Mouse (Mus musculus) heart, embryonic 15.5 days (tissue): ENCODE measurements around the gene Amacr. TPM values are rescaled to one million over a fixed set of nuclear protein-coding genes. Genes with fewer than 3 reads are reported as not detected.

Experiments
- ATAC-seq: fragments of 200-750 bp; cut with Nextera tagmentation; replicated peaks from 2 replicates; pipeline ENCODE4 v1.8.0; 2017; ENCODE audit warnings: low read depth, moderate TSS enrichment; ENCODE audit not compliant: insufficient number of reproducible peaks, insufficient read depth, low FRiP score
- H3K27ac ChIP-seq: fragments of 300-500 bp; sonication (generic); 2 replicates; pipeline ENCODE4 v1.5.1; 2015; ENCODE audit warnings: mild to moderate bottlenecking, inconsistent platforms
- H3K27me3 ChIP-seq: fragments of 300-500 bp; sonication (generic); 2 replicates; pipeline ENCODE4 v1.6.1; 2015; ENCODE audit warnings: inconsistent platforms
- H3K36me3 ChIP-seq: fragments of 300-500 bp; sonication (generic); 2 replicates; pipeline ENCODE4 v1.6.1; 2015; ENCODE audit warnings: mild to moderate bottlenecking, inconsistent platforms
- H3K4me1 ChIP-seq: fragments of 300-500 bp; sonication (generic); replicated peaks from 2 replicates; pipeline ENCODE4 v1.6.1; 2015; ENCODE audit warnings: inconsistent platforms
- H3K4me2 ChIP-seq: fragments of 300-500 bp; sonication (generic); 2 replicates; pipeline ENCODE4 v1.6.1; 2015; ENCODE audit warnings: inconsistent platforms, mild to moderate bottlenecking, moderate library complexity
- H3K4me3 ChIP-seq: fragments of 300-500 bp; sonication (generic); 2 replicates; pipeline ENCODE4 v1.5.1; 2015; ENCODE audit warnings: mild to moderate bottlenecking, inconsistent platforms
- H3K9ac ChIP-seq: fragments of 300-500 bp; sonication (generic); 2 replicates; pipeline ENCODE4 v1.6.1; 2015; ENCODE audit warnings: mild to moderate bottlenecking, inconsistent platforms
- H3K9me3 ChIP-seq: fragments of 300-500 bp; sonication (generic); replicated peaks from 2 replicates; pipeline ENCODE4 v1.6.1; 2016; ENCODE audit warnings: inconsistent platforms
- WGBS: fragments of 180-500 bp; shearing (Covaris S2); methylation state at CpG from one replicate; pipeline ENCODE4 v1.1.7; 2015; ENCODE audit warnings: mixed read lengths; 5-methylcytosine and 5-hydroxymethylcytosine counted together
- polyA plus RNA-seq: library from polyadenylated mRNA; unstranded; fragments of >200 nt; fragmentation: Nextera tagmentation; extraction: Ambion mirVana; gene quantifications from 2 replicates; pipeline ENCODE4 v1.2.1, GENCODE M21; 2015

The Amacr gene
- polyA plus RNA-seq: 13.0 and 13.7 TPM in 2 replicates

GRCm38 (mm10) chr15:10981377-10982063, at the start of gene Amacr:
TSS of gene Amacr (plus strand) at chr15:10981756.
- no peaks in the 10 kb centered on the region for H3K9me3 ChIP-seq
- peak; percentile 100 for ATAC-seq

GRCm38 (mm10) chr15:10933930-10934329, 47.6 kb upstream of the Amacr start:
- no peaks in the 10 kb centered on the region for H3K9me3 ChIP-seq
- no peaks in the 10 kb centered on the region for H3K27me3 ChIP-seq
- H3K4me1 ChIP-seq: no peaks in the 10 kb centered on the region
- 50% methylated on average over 1 of the region's 1 CpGs for WGBS
- H3K9ac ChIP-seq: no peak overlapping the region
- ATAC-seq: no peak
- no peak overlapping the region for H3K4me2 ChIP-seq
- H3K4me3 ChIP-seq: no peak overlapping the region
- H3K36me3 ChIP-seq: no peaks in the 10 kb centered on the region
- H3K27ac ChIP-seq: no peak overlapping the region

More at GRCm38 (mm10) chr15:10981377-10982063, at the start of gene Amacr:
- peak within 1 kb of the TSS; percentile 80 for H3K9ac ChIP-seq
- no peaks in the 10 kb centered on the region for H3K36me3 ChIP-seq
- H3K4me2 ChIP-seq: peak within 1 kb of the TSS; percentile 61
- WGBS: under 1% methylated on average over 52 of the region's 52 CpGs
- H3K4me1 ChIP-seq: peaks cover 5% of the 10 kb centered on the region; the same call in 1 of the 2 replicates
- peak within 1 kb of the TSS; percentile 71 for H3K4me3 ChIP-seq
- H3K27me3 ChIP-seq: no peaks in the 10 kb centered on the region
- peak within 1 kb of the TSS; percentile 96 for H3K27ac ChIP-seq

GRCm38 (mm10) chr15:10940148-10941108, 41.1 kb upstream of the Amacr start:
- Histone ChIP-seq H3K36me3 (no peaks in the 10 kb centered on the region), H3K27ac (no peak overlapping the region), H3K4me2 (no peak overlapping the region), H3K27me3 (no peaks in the 10 kb centered on the region), H3K4me3 (no peak overlapping the region), H3K4me1 (no peaks in the 10 kb centered on the region), H3K9ac (no peak overlapping the region), H3K9me3 (no peaks in the 10 kb centered on the region)
- 67% methylated on average over 15 of the region's 15 CpGs for WGBS
- no peak for ATAC-seq

GRCm38 (mm10) chr15:10941901-10942300, 39.7 kb upstream of the Amacr start:
- no peak overlapping the region for H3K9ac ChIP-seq
- WGBS: 76% methylated on average over 6 of the region's 6 CpGs
- no peaks in the 10 kb centered on the region for H3K4me1 ChIP-seq
- no peak for ATAC-seq
- no peaks in the 10 kb centered on the region for H3K9me3 ChIP-seq
- no peaks in the 10 kb centered on the region for H3K36me3 ChIP-seq
- no peak overlapping the region for H3K27ac ChIP-seq
- H3K4me2 ChIP-seq: no peak overlapping the region
- no peak overlapping the region for H3K4me3 ChIP-seq
- H3K27me3 ChIP-seq: no peaks in the 10 kb centered on the region

- Histone ChIP-seq H3K27me3 (0 out of 2 replicates have a peak, but pooled peaks cover 3% of the 10 kb centered on the region), H3K36me3 (no peaks in the 10 kb centered on the region), H3K4me1 (no peaks in the 10 kb centered on the region), H3K4me3 (no peak overlapping the region), H3K4me2 (no peak overlapping the region), H3K27ac (no peak overlapping the region), H3K9me3 (no peaks in the 10 kb centered on the region), H3K9ac (no peak overlapping the region)
- 69% methylated on average over 1 of the region's 1 CpGs for WGBS
- no peak for ATAC-seq
These were observed 33.7 kb upstream of the Amacr start for GRCm38 (mm10) chr15:10947852-10948251.

- Histone ChIP-seq H3K4me3 (no peak within 1 kb of the TSS), H3K27me3 (0 out of 2 replicates have a peak, but pooled peaks cover 3% of the 10 kb centered on the region), H3K36me3 (no peaks in the 10 kb centered on the region), H3K27ac (no peak within 1 kb of the TSS), H3K9ac (no peak within 1 kb of the TSS), H3K4me2 (no peak within 1 kb of the TSS), H3K9me3 (no peaks in the 10 kb centered on the region), H3K4me1 (no peaks in the 10 kb centered on the region)
- WGBS: 74% methylated on average over 23 of the region's 23 CpGs
- ATAC-seq: no peak
These were observed 29.4 kb upstream of the Amacr start, which contains the start of gene C1qtnf3 for GRCm38 (mm10) chr15:10951951-10952759. TSS of gene C1qtnf3 (plus strand) at chr15:10952332.

- no peaks in the 10 kb centered on the region for H3K9me3 ChIP-seq
- no peak overlapping the region for H3K9ac ChIP-seq
- WGBS: 48% methylated on average over 4 of the region's 4 CpGs
- H3K27ac ChIP-seq: no peak overlapping the region
- H3K4me3 ChIP-seq: no peak overlapping the region
- H3K27me3 ChIP-seq: 0 out of 2 replicates have a peak, but pooled peaks cover 2% of the 10 kb centered on the region
- ATAC-seq: no peak
- H3K36me3 ChIP-seq: no peaks in the 10 kb centered on the region
- H3K4me1 ChIP-seq: no peaks in the 10 kb centered on the region
- no peak overlapping the region for H3K4me2 ChIP-seq
These were observed 28.7 kb upstream of the Amacr start for GRCm38 (mm10) chr15:10952760-10953305.

GRCm38 (mm10) chr15:10953465-10953864, 28.1 kb upstream of the Amacr start:
- Histone ChIP-seq H3K9ac (no peak overlapping the region), H3K4me2 (no peak overlapping the region), H3K27ac (no peak overlapping the region), H3K4me3 (no peak overlapping the region), H3K4me1 (no peaks in the 10 kb centered on the region; the same call in 1 of the 2 replicates), H3K36me3 (no peaks in the 10 kb centered on the region), H3K27me3 (no peaks in the 10 kb centered on the region), H3K9me3 (no peaks in the 10 kb centered on the region)
- ATAC-seq: no peak
- WGBS: 59% methylated on average over 1 of the region's 1 CpGs

GRCm38 (mm10) chr15:10954381-10955016, 27.1 kb upstream of the Amacr start:
- no peaks in the 10 kb centered on the region; the same call in 1 of the 2 replicates for H3K4me1 ChIP-seq
- 83% methylated on average over 6 of the region's 6 CpGs for WGBS
- H3K27me3 ChIP-seq: no peaks in the 10 kb centered on the region
- H3K27ac ChIP-seq: no peak overlapping the region
- no peak for ATAC-seq
- no peak overlapping the region for H3K4me2 ChIP-seq
- no peak overlapping the region for H3K9ac ChIP-seq
- no peaks in the 10 kb centered on the region for H3K36me3 ChIP-seq
- no peak overlapping the region for H3K4me3 ChIP-seq
- no peaks in the 10 kb centered on the region for H3K9me3 ChIP-seq

GRCm38 (mm10) chr15:10955156-10955555, 26.4 kb upstream of the Amacr start:
- H3K4me3 ChIP-seq: no peak overlapping the region
- H3K9me3 ChIP-seq: no peaks in the 10 kb centered on the region
- no peak overlapping the region for H3K27ac ChIP-seq
- H3K27me3 ChIP-seq: no peaks in the 10 kb centered on the region
- no peak for ATAC-seq
- no peaks in the 10 kb centered on the region for H3K36me3 ChIP-seq
- WGBS: 61% methylated on average over 5 of the region's 5 CpGs
- H3K9ac ChIP-seq: no peak overlapping the region
- H3K4me1 ChIP-seq: no peaks in the 10 kb centered on the region; the same call in 1 of the 2 replicates
- H3K4me2 ChIP-seq: no peak overlapping the region
